Mouse (Mus musculus): ENCODE results near the gene Zfp710. TPM values are rescaled to one million over a fixed set of nuclear protein-coding genes. Genes with fewer than 3 reads are reported as not detected.

The Zfp710 gene
- polyA plus RNA-seq, 1 experiment, result 30.7 TPM

GRCm38 (mm10) chr7:80073506-80073905 is 48.9 kb downstream of the Zfp710 start:
- DNase-seq (ENCODE audit: low read depth, low spot score), result no peak

GRCm38 (mm10) chr7:80074921-80075441 is 50.4 kb downstream of the Zfp710 start:
- DNase-seq (ENCODE audit: low read depth, low spot score), result peak; percentile 67
- 20% methylated on average over 5 of the region's 5 CpGs for WGBS

More at GRCm38 (mm10) chr7:80073506-80073905, 48.9 kb downstream of the Zfp710 start:
- WGBS, result 41% methylated on average over 8 of the region's 8 CpGs

- no peak for DNase-seq (ENCODE audit: low read depth, low spot score)
- WGBS, result 79% methylated on average over 4 of the region's 4 CpGs
Measured at GRCm38 (mm10) chr7:80075946-80076583, 51.5 kb downstream of the Zfp710 start.

GRCm38 (mm10) chr7:80076961-80077716 is 52.5 kb downstream of the Zfp710 start:
- WGBS, result 82% methylated on average over 6 of the region's 6 CpGs

GRCm38 (mm10) chr7:80077801-80078200 is 53.2 kb downstream of the Zfp710 start:
- DNase-seq (ENCODE audit: low read depth, low spot score), result no peak
- 31% methylated on average over 9 of the region's 9 CpGs for WGBS

More at GRCm38 (mm10) chr7:80076961-80077716, 52.5 kb downstream of the Zfp710 start:
- no peak for DNase-seq (ENCODE audit: low read depth, low spot score)

- no peak for DNase-seq (ENCODE audit: low read depth, low spot score)
- WGBS, result 34% methylated on average over 14 of the region's 14 CpGs
Measured at GRCm38 (mm10) chr7:80078792-80079301, 54.2 kb downstream of the Zfp710 start.

GRCm38 (mm10) chr7:80081586-80082554 is 57.3 kb downstream of the Zfp710 start:
- 91% methylated on average over 42 of the region's 42 CpGs for WGBS
- DNase-seq (ENCODE audit: low read depth, low spot score), result no peak

GRCm38 (mm10) chr7:80084484-80084931 is 59.9 kb downstream of the Zfp710 start:
- DNase-seq (ENCODE audit: low read depth, low spot score), result no peak
- 37% methylated on average over 7 of the region's 7 CpGs for WGBS

GRCm38 (mm10) chr7:80085970-80086715 is 61.5 kb downstream of the Zfp710 start:
- DNase-seq (ENCODE audit: low read depth, low spot score), result no peak
- 87% methylated on average over 33 of the region's 33 CpGs for WGBS

GRCm38 (mm10) chr7:80088191-80088590 is 63.6 kb downstream of the Zfp710 start:
- WGBS, result 38% methylated on average over 9 of the region's 9 CpGs

GRCm38 (mm10) chr7:80090191-80091003 is 65.8 kb downstream of the Zfp710 start:
- WGBS, result 91% methylated on average over 18 of the region's 18 CpGs
- DNase-seq (ENCODE audit: low read depth, low spot score), result no peak

More at GRCm38 (mm10) chr7:80088191-80088590, 63.6 kb downstream of the Zfp710 start:
- no peak for DNase-seq (ENCODE audit: low read depth, low spot score)

- no peak for DNase-seq (ENCODE audit: low read depth, low spot score)
Measured at GRCm38 (mm10) chr7:80091004-80091865, 66.6 kb downstream of the Zfp710 start.

GRCm38 (mm10) chr7:80091866-80092210 is 67.2 kb downstream of the Zfp710 start:
- no peak for DNase-seq (ENCODE audit: low read depth, low spot score)
- WGBS, result 80% methylated on average over 4 of the region's 4 CpGs

More at GRCm38 (mm10) chr7:80091004-80091865, 66.6 kb downstream of the Zfp710 start:
- WGBS, result 64% methylated on average over 13 of the region's 13 CpGs

GRCm38 (mm10) chr7:80092351-80093046 is 67.9 kb downstream of the Zfp710 start:
- DNase-seq (ENCODE audit: low read depth, low spot score), result no peak
- 53% methylated on average over 9 of the region's 9 CpGs for WGBS

- no peak for DNase-seq (ENCODE audit: low read depth, low spot score)
- 72% methylated on average over 5 of the region's 5 CpGs for WGBS
Measured at GRCm38 (mm10) chr7:80094481-80094880, 69.9 kb downstream of the Zfp710 start.

- no peak for DNase-seq (ENCODE audit: low read depth, low spot score)
- 94% methylated on average over 20 of the region's 20 CpGs for WGBS
Measured at GRCm38 (mm10) chr7:80095598-80096309, 71.1 kb downstream of the Zfp710 start.
